Comparison of ENCODE assay signal across 15 mouse cellular contexts in the genomic region with DNA sequence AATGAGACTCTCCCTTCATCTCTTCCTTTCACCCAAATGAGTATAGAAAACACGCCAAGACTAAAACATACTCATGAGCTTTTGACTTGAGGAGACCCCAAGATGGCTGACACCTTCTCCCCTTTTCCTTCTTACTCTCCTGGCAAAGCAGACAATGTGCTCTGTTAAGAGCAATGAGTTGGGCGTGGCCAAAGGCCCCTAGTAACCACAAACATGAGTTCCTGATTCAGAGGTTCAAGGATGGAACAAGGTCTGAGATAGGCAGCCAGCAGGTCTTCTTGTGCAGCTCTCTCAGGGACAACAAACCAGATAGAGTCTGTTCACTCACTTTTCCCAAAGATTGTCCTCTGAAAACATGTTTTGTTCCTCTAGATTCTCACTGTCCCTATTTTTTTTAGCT. TPM values are rescaled to one million over a fixed set of nuclear protein-coding genes. Genes with fewer than 3 reads are reported as not detected.
"Had no signal": no experiment of that assay in that cellular context is flagged by ENCODE, and none has a peak within 500 bp of the region (broad histone marks: within the 10 kb centered on the region; RNA-seq: fewer than 3 reads in every experiment).

No protein-coding gene starts in this region.

- ATAC-seq: intestine, embryonic 16.5 days; liver, embryonic 12.5 days; midbrain, embryonic 15.5 days had no signal

- DNase-seq: kidney, adult 18-20 months; kidney, adult 9 months; kidney, postnatal 14 days; kidney, postnatal 4 days; liver; lung, adult 18-20 months; lung, postnatal 10 days; lung, postnatal 36 days; retina, postnatal 1 day; thymus, adult 18-20 months; thymus, postnatal 36 days had no signal

RNA-seq across cellular contexts. Expression of a gene that starts 5.9 kb away (rescaled TPM):
- total RNA-seq: megakaryocyte-erythroid progenitor cell, adult 5-6 weeks had no signal
